Mouse (Mus musculus): ENCODE measurements around the gene Olfr193. TPM values are rescaled to one million over a fixed set of nuclear protein-coding genes. Genes with fewer than 3 reads are reported as not detected.
"Not testable (repeated sequence)": the region's sequence is repeated elsewhere in the genome, so short reads cannot be mapped to it uniquely, and the experiment has no call there.

Gene Olfr193
- not detected for polyA plus RNA-seq (2017; shearing (Covaris generic))

- no peak for ATAC-seq
These were observed at the start of gene Olfr193 for GRCm38 (mm10) chr16:59111781-59112180. TSS of gene Olfr193 (minus strand) at chr16:59111881.

GRCm38 (mm10) chr16:59151996-59152395, 40.3 kb upstream of the Olfr193 start:
- no peak for ATAC-seq

GRCm38 (mm10) chr16:59146746-59147145, 35.1 kb upstream of the Olfr193 start, which contains the start of gene Olfr195:
TSS of gene Olfr195 (plus strand) at chr16:59147046.
- ATAC-seq: no peak

- ATAC-seq: no peak
These were observed 29.4 kb upstream of the Olfr193 start for GRCm38 (mm10) chr16:59141105-59141504.

GRCm38 (mm10) chr16:59130740-59131139, 19.1 kb upstream of the Olfr193 start:
- no peak for ATAC-seq

GRCm38 (mm10) chr16:59120969-59121368, 9.3 kb upstream of the Olfr193 start, which contains the start of gene Olfr194:
TSS of gene Olfr194 (minus strand) at chr16:59121069.
- no peak for ATAC-seq

- not testable (repeated sequence) for ATAC-seq
These were observed 3.2 kb downstream of the Olfr193 start for GRCm38 (mm10) chr16:59108522-59108921.

GRCm38 (mm10) chr16:59105312-59105711, 6.4 kb downstream of the Olfr193 start:
- no peak for ATAC-seq

- not testable (repeated sequence) for ATAC-seq
These were observed 22.0 kb downstream of the Olfr193 start, which contains the start of gene Olfr191 for GRCm38 (mm10) chr16:59089722-59090121. TSS of gene Olfr191 (minus strand) at chr16:59089822.

GRCm38 (mm10) chr16:59081113-59081512, 30.6 kb downstream of the Olfr193 start:
- ATAC-seq: not testable (repeated sequence)

- ATAC-seq: no peak
These were observed 33.8 kb downstream of the Olfr193 start, which contains the start of gene Olfr190 for GRCm38 (mm10) chr16:59077905-59078304. TSS of gene Olfr190 (minus strand) at chr16:59078005.

GRCm38 (mm10) chr16:59073520-59073919, 38.2 kb downstream of the Olfr193 start:
- ATAC-seq: no peak

- ATAC-seq: no peak
These were observed 39.9 kb downstream of the Olfr193 start for GRCm38 (mm10) chr16:59071755-59072154.

- not testable (repeated sequence) for ATAC-seq
These were observed 49.3 kb downstream of the Olfr193 start for GRCm38 (mm10) chr16:59062411-59062810.

Other genes with a start within 250 kb of the Olfr193 start
- gene Olfr177, start 237.1 kb downstream of the Olfr193 start, polyA plus RNA-seq (2017; shearing (Covaris generic)): not detected
- not detected for gene Olfr178, start 219.8 kb downstream of the Olfr193 start, polyA plus RNA-seq (2017; shearing (Covaris generic))
- gene Olfr181, start 183.1 kb downstream of the Olfr193 start, polyA plus RNA-seq (2017; shearing (Covaris generic)): not detected
- not detected for gene Olfr180, start 182.5 kb downstream of the Olfr193 start, polyA plus RNA-seq (2017; shearing (Covaris generic))
- gene Olfr183, start 116.5 kb downstream of the Olfr193 start, polyA plus RNA-seq (2017; shearing (Covaris generic)): under 1 TPM in 1 of 2 experiments, not detected in 1; 0.17 TPM
- gene Olfr186, start 81.6 kb downstream of the Olfr193 start, polyA plus RNA-seq (2017; shearing (Covaris generic)): under 1 TPM in 1 of 2 experiments, not detected in 1; 0.40 TPM
- not detected for gene Olfr187, start 72.1 kb downstream of the Olfr193 start, polyA plus RNA-seq (2017; shearing (Covaris generic))
- gene Olfr190, start 33.9 kb downstream of the Olfr193 start, polyA plus RNA-seq (2017; shearing (Covaris generic)): not detected
- not detected for gene Olfr191, start 22.1 kb downstream of the Olfr193 start, polyA plus RNA-seq (2017; shearing (Covaris generic))
- not detected for gene Olfr194, start 9.2 kb upstream of the Olfr193 start, polyA plus RNA-seq (2017; shearing (Covaris generic))
- gene Olfr195, start 35.2 kb upstream of the Olfr193 start, polyA plus RNA-seq (2017; shearing (Covaris generic)): not detected
- gene Olfr196, start 58.6 kb upstream of the Olfr193 start, polyA plus RNA-seq (2017; shearing (Covaris generic)): not detected
- not detected for gene Olfr198, start 91.7 kb upstream of the Olfr193 start, polyA plus RNA-seq (2017; shearing (Covaris generic))
- gene Olfr199, start 107.9 kb upstream of the Olfr193 start, polyA plus RNA-seq (2017; shearing (Covaris generic)): not detected
- not detected for gene Olfr201, start 160.8 kb upstream of the Olfr193 start, polyA plus RNA-seq (2017; shearing (Covaris generic))
- gene Olfr202, start 174.9 kb upstream of the Olfr193 start, polyA plus RNA-seq (2017; shearing (Covaris generic)): under 1 TPM in 1 of 2 experiments, not detected in 1; 0.37 TPM
- not detected for gene Olfr203, start 187.0 kb upstream of the Olfr193 start, polyA plus RNA-seq (2017; shearing (Covaris generic))
- not detected for gene Olfr204, start 206.4 kb upstream of the Olfr193 start, polyA plus RNA-seq (2017; shearing (Covaris generic))
- not detected for gene Olfr205, start 219.3 kb upstream of the Olfr193 start, polyA plus RNA-seq (2017; shearing (Covaris generic))
- gene Olfr206, start 237.4 kb upstream of the Olfr193 start, polyA plus RNA-seq (2017; shearing (Covaris generic)): not detected